Mouse (Mus musculus): ENCODE measurements at regions not wholly inside any gene's neighbourhood (a gene's known extent, or its start where the extent isn't known, plus 50 kb on each side); places are given as distances from the start of the nearest gene placed in this dataset.

- TF ChIP-seq CTCF (IDR thresholded peaks at IDR 0.05; ENCODE audit: insufficient read depth, low read depth, low read length) (no peak), POLR2A (IDR thresholded peaks at IDR 0.05; ENCODE audit: insufficient read depth, low read depth, low read length) (no peak)
Observed at GRCm38 (mm10) chr13:112062024-112062423, 226.2 kb upstream of the Ankrd55 start.

Measured in olfactory bulb, adult 2 months (tissue).